Mouse (Mus musculus) megakaryocyte, embryonic 14.5 days (primary cell): ENCODE data around the gene Cdh26. TPM values are rescaled to one million over a fixed set of nuclear protein-coding genes. Genes with fewer than 3 reads are reported as not detected.

Experiments
- H3K27me3 ChIP-seq: replicated peaks from 2 replicates; pipeline ENCODE3; 2012; ENCODE audit warnings: inconsistent platforms
- H3K36me3 ChIP-seq: replicated peaks from 2 replicates; pipeline ENCODE3; 2012; ENCODE audit warnings: low read length, inconsistent platforms, mixed read lengths
- H3K4me1 ChIP-seq: 2 replicates; pipeline ENCODE4 v1.6.1; 2012; ENCODE audit warnings: inconsistent platforms
- H3K4me3 ChIP-seq: replicated peaks from 2 replicates; pipeline ENCODE3; 2012; ENCODE audit warnings: moderate library complexity, mild to moderate bottlenecking, inconsistent platforms
- H3K9me3 ChIP-seq: 2 replicates; pipeline ENCODE4 v1.6.1; 2012; ENCODE audit warnings: inconsistent platforms
- FLI1 ChIP-seq: IDR thresholded peaks from 2 replicates; pipeline ENCODE4 v1.6.1; 2012; ENCODE audit warnings: low read length, inconsistent platforms, mixed read lengths
- GATA1 ChIP-seq: IDR thresholded peaks from 3 replicates; pipeline ENCODE4 v1.6.1; 2012; ENCODE audit warnings: mixed read lengths, low read length, inconsistent platforms, borderline replicate concordance
- polyA plus RNA-seq: library from polyadenylated mRNA; stranded (reverse); fragments of >175 nt; gene quantifications from 2 replicates; pipeline ENCODE4 v1.2.3, GENCODE M21; 2012; ENCODE audit warnings: low replicate concordance; ENCODE audit not compliant: insufficient read depth

Gene Cdh26
- polyA plus RNA-seq, 1 experiment, result not detected

DNA sequence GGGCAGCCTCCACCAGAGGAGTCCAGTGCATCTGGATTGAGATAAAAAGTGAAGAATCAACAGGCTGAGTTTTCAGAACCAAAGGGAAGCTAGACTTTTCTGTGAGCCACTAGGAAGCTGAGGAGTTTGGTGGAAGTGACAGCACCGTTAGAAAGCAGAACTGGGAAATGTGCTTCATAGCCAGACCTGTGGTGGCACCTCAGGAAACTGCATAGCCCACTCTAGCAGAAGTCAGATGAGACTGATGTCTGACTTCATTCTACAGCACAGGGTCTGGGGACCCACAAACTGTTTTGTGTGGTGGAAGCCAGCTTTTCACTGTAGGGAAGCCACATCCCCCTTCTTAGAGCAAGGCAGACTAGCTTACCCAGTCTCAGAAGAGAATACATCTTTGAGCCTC lies 67.6 kb downstream of the Cdh26 start:
- peak overlapping the region; percentile 29 for H3K4me3 ChIP-seq
- H3K9me3 ChIP-seq, result peaks cover 13% of the 10 kb centered on the region
- H3K27me3 ChIP-seq, result no peaks in the 10 kb centered on the region
- H3K4me1 ChIP-seq, result peaks cover 74% of the 10 kb centered on the region
- no peak for TF ChIP-seq GATA1
- TF ChIP-seq FLI1, result no peak
- peaks cover 7% of the 10 kb centered on the region for H3K36me3 ChIP-seq

- Histone ChIP-seq H3K36me3 (peaks cover 7% of the 10 kb centered on the region), H3K4me1 (peaks cover 74% of the 10 kb centered on the region), H3K4me3 (peak overlapping the region; percentile 74), H3K9me3 (peaks cover 13% of the 10 kb centered on the region), H3K27me3 (no peaks in the 10 kb centered on the region)
- TF ChIP-seq FLI1 (no peak), GATA1 (no peak)
Measured at GRCm38 (mm10) chr2:178498409-178498808, 68.1 kb downstream of the Cdh26 start.

GRCm38 (mm10) chr2:178502469-178502868 lies 72.1 kb downstream of the Cdh26 start:
- no peaks in the 10 kb centered on the region for H3K27me3 ChIP-seq
- H3K4me1 ChIP-seq, result peaks cover 74% of the 10 kb centered on the region
- H3K4me3 ChIP-seq, result no peak overlapping the region
- TF ChIP-seq GATA1, result no peak
- no peak for TF ChIP-seq FLI1
- H3K9me3 ChIP-seq, result peaks cover 13% of the 10 kb centered on the region
- H3K36me3 ChIP-seq, result peaks cover 7% of the 10 kb centered on the region

- Histone ChIP-seq H3K4me1 (peaks cover 70% of the 10 kb centered on the region), H3K4me3 (peak overlapping the region; percentile 82), H3K9me3 (no peaks in the 10 kb centered on the region), H3K36me3 (no peaks in the 10 kb centered on the region), H3K27me3 (no peaks in the 10 kb centered on the region)
- TF ChIP-seq GATA1 (peak; percentile 47; the same call in 1 of the 3 replicates), FLI1 (peak; percentile 89; the same call in 1 of the 2 replicates)
Measured at GRCm38 (mm10) chr2:178506056-178506455, 75.7 kb downstream of the Cdh26 start.

DNA sequence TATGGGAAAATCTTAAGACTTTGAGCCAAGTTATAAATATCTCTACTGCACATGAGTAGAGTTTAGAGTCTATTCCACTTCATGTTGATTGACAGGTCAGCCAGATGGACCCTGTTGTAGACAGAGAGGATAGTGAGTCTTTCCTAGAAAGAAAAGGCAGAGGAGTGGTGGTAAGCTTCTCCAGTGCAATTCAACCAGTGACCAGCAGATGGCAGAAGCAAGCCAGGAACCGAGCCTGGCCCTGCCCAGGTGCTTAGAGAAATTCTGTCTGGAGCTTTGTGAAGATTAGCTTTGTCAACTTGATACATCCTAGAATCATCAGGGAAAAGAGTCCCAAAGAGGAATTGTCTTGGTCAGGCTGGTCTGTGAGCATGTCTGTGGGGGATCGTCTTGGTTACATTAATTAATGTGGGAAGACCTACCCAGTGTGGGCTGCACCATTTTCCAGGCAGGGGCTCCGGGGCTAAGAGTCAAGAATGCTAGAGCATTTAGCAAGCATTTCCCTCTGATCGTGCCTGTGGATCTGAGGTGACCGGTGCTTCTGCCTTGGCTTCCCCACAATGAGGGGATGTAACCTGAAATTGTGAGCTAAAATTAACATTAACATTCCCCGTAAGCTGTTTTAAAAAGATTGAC lies 77.2 kb downstream of the Cdh26 start:
- no peaks in the 10 kb centered on the region for H3K9me3 ChIP-seq
- TF ChIP-seq FLI1 (no peak), GATA1 (no peak)
- no peak overlapping the region for H3K4me3 ChIP-seq
- peaks cover 73% of the 10 kb centered on the region for H3K4me1 ChIP-seq
- H3K27me3 ChIP-seq, result no peaks in the 10 kb centered on the region
- H3K36me3 ChIP-seq, result no peaks in the 10 kb centered on the region

GRCm38 (mm10) chr2:178508279-178508678 lies 77.9 kb downstream of the Cdh26 start:
- peaks cover 73% of the 10 kb centered on the region for H3K4me1 ChIP-seq
- no peaks in the 10 kb centered on the region for H3K9me3 ChIP-seq
- no peak for TF ChIP-seq GATA1
- no peak for TF ChIP-seq FLI1
- H3K4me3 ChIP-seq, result no peak overlapping the region
- no peaks in the 10 kb centered on the region for H3K36me3 ChIP-seq
- no peaks in the 10 kb centered on the region for H3K27me3 ChIP-seq

DNA sequence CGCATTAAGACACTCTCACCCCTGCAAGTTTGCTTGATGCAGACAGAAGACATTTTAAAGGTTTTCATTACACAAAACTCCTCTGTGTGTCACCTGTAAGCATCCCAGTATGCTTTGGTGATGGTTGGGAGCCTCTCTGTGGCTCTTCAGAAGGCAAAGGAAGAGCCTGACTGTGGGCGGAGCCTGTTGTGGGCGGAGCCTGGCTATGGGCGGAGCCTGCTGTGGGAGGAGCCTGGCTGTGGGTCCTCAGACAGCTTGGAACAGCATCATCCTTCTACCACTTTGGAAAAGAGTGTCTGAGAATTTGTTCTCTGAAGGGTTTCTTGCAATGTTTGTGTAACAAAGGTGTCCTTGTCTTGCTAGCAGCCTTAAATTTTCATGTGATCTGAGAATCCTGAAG lies 82.7 kb downstream of the Cdh26 start:
- Histone ChIP-seq H3K9me3 (no peaks in the 10 kb centered on the region), H3K4me1 (peaks cover 67% of the 10 kb centered on the region), H3K4me3 (no peak overlapping the region), H3K27me3 (peaks cover 11% of the 10 kb centered on the region), H3K36me3 (no peaks in the 10 kb centered on the region)
- TF ChIP-seq FLI1 (no peak), GATA1 (no peak)

GRCm38 (mm10) chr2:178513636-178514071 lies 83.3 kb downstream of the Cdh26 start:
- no peaks in the 10 kb centered on the region for H3K9me3 ChIP-seq
- no peak for TF ChIP-seq FLI1
- no peak for TF ChIP-seq GATA1
- peaks cover 69% of the 10 kb centered on the region for H3K4me1 ChIP-seq
- H3K36me3 ChIP-seq, result no peaks in the 10 kb centered on the region
- H3K27me3 ChIP-seq, result peaks cover 13% of the 10 kb centered on the region
- H3K4me3 ChIP-seq, result no peak overlapping the region

DNA sequence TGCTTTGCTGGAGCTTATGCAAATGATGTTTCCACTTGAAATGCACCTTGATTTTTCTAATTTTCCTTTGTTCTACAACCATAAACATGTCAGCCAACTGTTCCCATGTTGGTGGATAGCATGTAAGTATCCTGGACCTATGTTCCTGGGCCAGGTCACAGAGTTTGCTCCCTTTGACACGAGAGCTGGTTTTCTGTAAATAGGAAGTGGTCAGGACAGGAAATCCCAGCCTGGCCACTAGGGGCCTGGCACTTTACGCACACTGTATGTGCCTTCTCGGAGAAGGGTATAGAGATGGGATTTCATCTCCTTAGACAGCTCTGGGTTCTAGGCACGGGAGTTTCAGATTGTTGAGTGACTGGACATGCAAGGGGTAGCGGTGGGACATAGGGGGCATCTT lies 86.1 kb downstream of the Cdh26 start:
- Histone ChIP-seq H3K36me3 (no peaks in the 10 kb centered on the region), H3K9me3 (no peaks in the 10 kb centered on the region), H3K27me3 (peaks cover 28% of the 10 kb centered on the region), H3K4me1 (peaks cover 62% of the 10 kb centered on the region), H3K4me3 (peak overlapping the region; percentile 59)
- no peak for TF ChIP-seq FLI1
- no peak for TF ChIP-seq GATA1

- no peak overlapping the region for H3K4me3 ChIP-seq
- H3K4me1 ChIP-seq, result peaks cover 59% of the 10 kb centered on the region
- TF ChIP-seq GATA1 (no peak), FLI1 (no peak)
- H3K9me3 ChIP-seq, result no peaks in the 10 kb centered on the region
- no peaks in the 10 kb centered on the region for H3K36me3 ChIP-seq
- peaks cover 28% of the 10 kb centered on the region for H3K27me3 ChIP-seq
Measured at GRCm38 (mm10) chr2:178516941-178517340, 86.6 kb downstream of the Cdh26 start.
